Mouse (Mus musculus) liver, adult 2 months (tissue): ENCODE results near the gene Strn4. TPM values are rescaled to one million over a fixed set of nuclear protein-coding genes. Genes with fewer than 3 reads are reported as not detected.

Experiments used
- DNase-seq: peaks from one replicate; pipeline ENCODE4 v3.0.0-alpha.2; 2011; ENCODE audit warnings: low read depth, low spot score; ENCODE audit errors: extremely low read depth
- H3K27ac ChIP-seq: fragments of 200-500 bp; replicated peaks from 2 replicates; pipeline ENCODE4 v1.5.1; 2012; ENCODE audit warnings: low read depth, mild to moderate bottlenecking, control low read depth, inconsistent platforms, low read length; ENCODE audit not compliant: insufficient read depth
- H3K27me3 ChIP-seq: fragments of 200-500 bp; 2 replicates; pipeline ENCODE4 v1.6.1; 2012; ENCODE audit warnings: mild to moderate bottlenecking, moderate library complexity, low read length, inconsistent platforms; ENCODE audit not compliant: control insufficient read depth, insufficient read depth
- H3K36me3 ChIP-seq: fragments of 200-500 bp; 2 replicates; pipeline ENCODE4 v1.6.1; 2012; ENCODE audit warnings: low read length, inconsistent platforms; ENCODE audit not compliant: control insufficient read depth, insufficient read depth
- H3K4me1 ChIP-seq: fragments of 200-500 bp; 2 replicates; pipeline ENCODE4 v1.6.1; 2011; ENCODE audit warnings: low read length; ENCODE audit not compliant: control insufficient read depth, insufficient read depth
- H3K4me3 ChIP-seq: fragments of 200-500 bp; 2 replicates; pipeline ENCODE4 v1.5.1; 2011; ENCODE audit warnings: low read depth, mild to moderate bottlenecking, control low read depth, low read length, moderate library complexity; ENCODE audit not compliant: insufficient read depth
- H3K79me2 ChIP-seq: fragments of 200-500 bp; 2 replicates; pipeline ENCODE4 v1.6.1; 2012; ENCODE audit warnings: inconsistent platforms, mild to moderate bottlenecking, low read length, moderate library complexity; ENCODE audit not compliant: control insufficient read depth, insufficient read depth
- H3K9ac ChIP-seq: fragments of 200-500 bp; 2 replicates; pipeline ENCODE4 v1.6.1; 2012; ENCODE audit warnings: low read depth, mild to moderate bottlenecking, control low read depth, inconsistent platforms, low read length
- CTCF ChIP-seq: fragments of 200-500 bp; IDR thresholded peaks from 2 replicates; pipeline ENCODE4 v1.5.1; 2011; ENCODE audit warnings: low read depth, low read length, control low read depth
- POLR2A ChIP-seq: fragments of 200-500 bp; IDR thresholded peaks from 2 replicates; pipeline ENCODE4 v1.6.1; 2011; ENCODE audit warnings: low read length, control low read depth; ENCODE audit not compliant: insufficient read depth; ENCODE audit errors: extremely low read depth
- WGBS: fragments of 180-500 bp; shearing (Covaris S2); methylation state at CpG from one replicate; pipeline ENCODE4 v1.1.7; 2018; 5-methylcytosine and 5-hydroxymethylcytosine counted together
- polyA plus RNA-seq: library from polyadenylated mRNA; depleted of rRNA; stranded (reverse); fragments of >200 nt; gene quantifications from 2 replicates; pipeline ENCODE4 v1.2.3, GENCODE M21; 2012
- total RNA-seq: library from RNA; depleted of rRNA; stranded (reverse); fragments of >200 nt; gene quantifications from 2 replicates; pipeline ENCODE4 v1.2.3, GENCODE M21; 2014

The Strn4 gene
- total and polyA plus RNA-seq, 2 experiments, result 18.7 to 52.7 TPM

GRCm38 (mm10) chr7:16785541-16786083 lies 30.1 kb upstream of the Strn4 start:
- no peaks in the 10 kb centered on the region for H3K4me1 ChIP-seq
- no peaks in the 10 kb centered on the region for H3K79me2 ChIP-seq
- no peak overlapping the region for H3K9ac ChIP-seq
- H3K27me3 ChIP-seq, result 0 out of 2 replicates have a peak, but pooled peaks cover 2% of the 10 kb centered on the region
- no peak overlapping the region for H3K27ac ChIP-seq
- no peak for DNase-seq
- TF ChIP-seq POLR2A, result no peak
- TF ChIP-seq CTCF, result no peak
- H3K36me3 ChIP-seq, result no peaks in the 10 kb centered on the region
- WGBS, result 75% methylated on average over 8 of the region's 8 CpGs
- H3K4me3 ChIP-seq, result no peak overlapping the region

- no peak overlapping the region for H3K9ac ChIP-seq
- DNase-seq, result peak; percentile 59
- H3K4me3 ChIP-seq, result no peak overlapping the region
- H3K27me3 ChIP-seq, result no peaks in the 10 kb centered on the region
- no peak for TF ChIP-seq POLR2A
- no peak for TF ChIP-seq CTCF
- 22% methylated on average over 5 of the region's 5 CpGs for WGBS
- H3K36me3 ChIP-seq, result no peaks in the 10 kb centered on the region
- H3K27ac ChIP-seq, result peak overlapping the region; percentile 7; the same call in 1 of the 2 replicates
- peaks cover 5% of the 10 kb centered on the region; the same call in 1 of the 2 replicates for H3K4me1 ChIP-seq
- H3K79me2 ChIP-seq, result no peaks in the 10 kb centered on the region
These were observed 23.4 kb upstream of the Strn4 start for GRCm38 (mm10) chr7:16792316-16792715.

GRCm38 (mm10) chr7:16793010-16793725 lies 22.5 kb upstream of the Strn4 start:
- no peaks in the 10 kb centered on the region for H3K27me3 ChIP-seq
- 48% methylated on average over 19 of the region's 19 CpGs for WGBS
- H3K27ac ChIP-seq, result no peak overlapping the region
- H3K36me3 ChIP-seq, result no peaks in the 10 kb centered on the region
- peaks cover 5% of the 10 kb centered on the region; the same call in 1 of the 2 replicates for H3K4me1 ChIP-seq
- H3K79me2 ChIP-seq, result no peaks in the 10 kb centered on the region
- TF ChIP-seq CTCF (no peak), POLR2A (no peak)
- H3K9ac ChIP-seq, result no peak overlapping the region
- H3K4me3 ChIP-seq, result peak overlapping the region; percentile 39; the same call in 1 of the 2 replicates
- DNase-seq, result peak; percentile 56

- TF ChIP-seq CTCF, result no peak
- no peak for TF ChIP-seq POLR2A
- WGBS, result 94% methylated on average over 5 of the region's 5 CpGs
- Histone ChIP-seq H3K4me1 (peaks cover 5% of the 10 kb centered on the region; the same call in 1 of the 2 replicates), H3K4me3 (no peak overlapping the region), H3K27me3 (no peaks in the 10 kb centered on the region), H3K9ac (no peak overlapping the region), H3K27ac (no peak overlapping the region), H3K79me2 (no peaks in the 10 kb centered on the region), H3K36me3 (no peaks in the 10 kb centered on the region)
- DNase-seq, result no peak
These were observed 20.8 kb upstream of the Strn4 start for GRCm38 (mm10) chr7:16794886-16795285.

GRCm38 (mm10) chr7:16804409-16805028 lies 11.2 kb upstream of the Strn4 start:
- H3K4me3 ChIP-seq, result no peak overlapping the region
- no peaks in the 10 kb centered on the region for H3K36me3 ChIP-seq
- H3K27ac ChIP-seq, result no peak overlapping the region
- no peak overlapping the region for H3K9ac ChIP-seq
- peak; percentile 30 for DNase-seq
- no peaks in the 10 kb centered on the region for H3K79me2 ChIP-seq
- no peaks in the 10 kb centered on the region for H3K27me3 ChIP-seq
- TF ChIP-seq POLR2A (no peak), CTCF (0 out of 2 replicates have a peak, but pooled peaks have one; percentile 27)
- H3K4me1 ChIP-seq, result no peaks in the 10 kb centered on the region
- WGBS, result 46% methylated on average over 8 of the region's 8 CpGs
